Mouse (Mus musculus) mouse trophoblast stem cell (cell line): ENCODE results near the gene Nol6.

ENCODE experiments used
- in situ Hi-C, 2 experiments: fragments of 300-500 bp; cut with MseI, MboI; formaldehyde crosslinking; loops; 2 replicates in 1 of 2; 3 replicates in 1 of 2; pipeline ENCODE4 v1.15.1; 2025

Nol6 gene

DNA sequence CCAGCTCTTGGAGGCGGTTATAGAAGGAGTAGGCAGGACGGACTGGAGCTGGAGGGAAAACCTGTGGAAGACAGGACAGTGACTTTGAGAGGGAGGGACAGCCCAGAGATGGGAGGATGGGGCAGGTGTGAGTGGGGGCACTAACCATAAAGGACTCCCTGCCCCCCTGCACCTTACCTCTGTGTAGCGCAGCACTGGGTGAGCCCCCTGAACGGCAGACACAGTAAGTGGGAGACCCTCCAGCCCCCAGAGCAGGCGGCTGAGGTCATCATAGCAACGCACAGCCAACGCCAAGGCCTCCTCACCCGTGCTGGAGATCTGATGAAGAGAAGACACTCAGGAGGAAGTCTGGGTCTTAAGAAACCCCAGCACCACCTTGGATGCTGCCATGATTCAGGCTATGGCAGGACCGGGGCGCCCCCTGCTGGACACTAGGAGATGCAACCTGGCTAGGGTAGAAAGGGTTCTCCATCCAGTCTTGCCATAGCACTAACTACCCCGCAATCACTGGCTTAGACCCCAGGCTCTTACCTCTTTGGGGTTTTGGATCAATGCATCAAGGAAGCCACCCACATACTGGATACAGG lies 5.5 kb downstream of the Nol6 start:
- in situ Hi-C loops, result loop anchor here (5.0 kb wide), 1 partner anchor 66 kb away; no protein-coding TSS in a partner anchor

DNA sequence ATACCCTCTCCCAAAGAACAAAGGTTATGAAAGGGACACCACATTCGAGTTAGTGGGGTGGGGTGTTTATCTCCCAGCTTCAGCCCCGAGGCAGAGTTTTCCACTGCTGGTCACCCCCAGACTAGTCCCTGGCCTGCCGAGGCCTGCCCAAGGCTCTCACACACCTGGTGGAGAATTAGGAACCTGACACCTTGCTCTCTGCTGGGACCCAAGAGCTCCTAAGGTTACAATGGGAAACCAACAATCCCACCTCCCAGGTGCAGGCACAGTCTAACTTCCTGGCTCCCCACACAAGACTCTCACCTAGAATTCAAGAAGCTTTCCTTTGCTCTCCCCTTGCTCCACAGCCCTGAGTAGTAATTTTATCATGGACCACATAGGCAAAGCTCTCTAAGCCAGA lies 7.4 kb downstream of the Nol6 start:
- in situ Hi-C loops, result loop anchor here (5.0 kb wide), 1 partner anchor 65 kb away; no protein-coding TSS in a partner anchor

DNA sequence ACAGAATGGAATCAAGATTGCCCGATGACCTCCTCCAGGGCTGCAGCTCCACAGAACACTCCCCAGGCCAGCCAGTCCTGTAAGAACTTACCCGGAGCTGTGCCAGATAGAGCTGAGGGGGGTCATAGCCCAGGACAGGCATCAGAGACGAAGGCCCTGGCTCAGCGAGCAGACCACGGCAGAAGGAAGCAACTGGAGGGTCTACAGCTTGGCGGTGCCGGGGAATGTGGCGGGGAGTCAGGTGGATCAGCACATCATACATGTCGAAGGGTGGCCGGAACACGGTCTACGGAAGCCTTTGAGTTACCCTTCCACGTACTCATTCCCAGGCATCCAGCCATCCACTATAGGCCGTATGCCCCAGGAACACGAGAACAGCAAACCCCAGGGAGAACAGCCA lies 8.5 kb downstream of the Nol6 start:
- in situ Hi-C loops, result loop anchor here (5.0 kb wide), 1 partner anchor 63 kb away; no protein-coding TSS in a partner anchor

DNA sequence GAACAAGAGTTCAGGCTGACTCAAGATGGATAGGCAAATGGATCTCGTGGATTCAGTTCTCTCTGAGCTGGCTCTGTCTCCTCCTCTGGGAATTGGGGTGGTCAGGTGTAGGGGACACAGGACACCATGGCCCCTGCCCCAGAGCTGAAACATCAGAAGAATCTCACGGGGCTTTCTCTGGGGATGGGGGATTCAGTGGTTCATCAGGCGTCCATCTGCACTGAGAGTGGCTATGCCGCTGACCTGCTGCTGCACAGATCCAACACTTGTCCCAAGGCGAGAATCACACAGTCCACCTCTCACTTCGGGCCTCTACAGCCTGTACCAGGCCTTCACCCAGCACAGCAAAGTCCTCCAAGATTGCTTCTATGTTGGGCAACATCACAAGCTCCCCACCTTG lies 9.2 kb downstream of the Nol6 start:
- in situ Hi-C loops, result loop anchor here (5.0 kb wide), 1 partner anchor 63 kb away; no protein-coding TSS in a partner anchor

DNA sequence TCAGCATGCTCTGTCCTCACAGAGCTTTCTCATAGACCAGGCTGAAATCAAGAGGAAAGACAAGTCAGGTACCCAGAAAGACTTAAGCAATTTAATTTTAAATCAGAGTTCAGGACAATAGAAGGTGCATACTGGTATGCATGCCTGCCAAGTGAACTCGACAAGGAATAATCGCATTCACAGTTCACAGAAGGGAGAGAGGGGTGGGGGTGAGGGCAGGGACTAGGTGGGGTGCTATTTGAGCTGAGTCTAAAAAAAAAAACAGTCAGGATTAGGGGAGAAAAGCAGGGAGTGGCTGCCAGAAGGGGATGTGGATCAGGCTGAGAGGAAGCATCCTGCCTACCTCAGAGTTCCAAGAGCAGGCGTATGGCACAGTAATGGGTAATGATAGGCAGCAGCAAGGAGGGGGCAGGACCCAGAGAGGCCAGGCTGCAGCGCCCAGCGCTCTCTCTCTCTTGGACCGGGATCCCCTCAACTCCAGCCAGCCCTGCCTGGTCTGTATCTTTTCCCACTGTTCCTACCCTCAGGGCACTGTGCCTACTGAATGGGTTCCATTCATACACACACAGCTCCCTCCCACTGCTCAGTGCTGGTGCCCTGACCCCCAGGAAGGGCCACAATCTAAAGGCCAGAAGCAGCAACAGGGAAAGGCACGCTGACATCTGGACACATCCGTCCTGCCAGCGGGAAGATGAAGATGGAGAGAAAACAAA lies 9.7 kb downstream of the Nol6 start:
- in situ Hi-C loops, result loop anchor here (5.0 kb wide), 1 partner anchor 62 kb away; no protein-coding TSS in a partner anchor

DNA sequence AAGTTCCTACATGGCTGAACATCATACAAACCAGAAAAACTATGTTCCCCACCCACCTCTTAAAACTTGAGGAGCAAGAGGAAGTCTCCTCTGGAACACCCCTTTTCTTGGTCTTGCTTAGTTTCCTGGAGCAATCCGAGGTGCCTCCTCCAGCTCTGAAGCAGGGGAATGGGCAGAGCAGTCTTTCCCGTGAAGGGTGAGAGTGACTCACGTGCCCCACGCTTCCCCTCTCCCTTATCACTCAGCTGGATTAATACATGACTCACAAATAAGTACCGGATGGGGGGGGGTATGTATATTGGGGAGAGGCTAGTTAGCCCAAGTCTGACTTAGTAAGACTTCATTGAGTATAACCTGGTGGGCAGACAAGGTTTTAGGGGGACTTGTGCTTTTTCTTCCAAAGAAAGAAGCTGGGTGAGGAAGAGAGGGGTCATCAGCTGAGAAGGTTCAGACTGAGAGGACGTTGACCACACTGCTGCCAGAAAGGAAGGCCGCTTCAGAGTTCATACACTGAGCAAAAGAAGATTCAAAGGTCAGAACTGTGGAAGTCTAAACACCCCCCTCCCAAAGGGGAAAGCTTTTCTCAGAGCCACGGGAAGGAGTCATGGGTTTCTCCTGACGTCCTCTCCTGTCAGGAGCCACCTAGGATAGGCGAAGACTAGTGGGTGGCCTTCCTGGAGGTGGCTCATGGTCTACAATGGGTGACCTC lies 15.4 kb downstream of the Nol6 start:
- in situ Hi-C loops, result no loop called here

DNA sequence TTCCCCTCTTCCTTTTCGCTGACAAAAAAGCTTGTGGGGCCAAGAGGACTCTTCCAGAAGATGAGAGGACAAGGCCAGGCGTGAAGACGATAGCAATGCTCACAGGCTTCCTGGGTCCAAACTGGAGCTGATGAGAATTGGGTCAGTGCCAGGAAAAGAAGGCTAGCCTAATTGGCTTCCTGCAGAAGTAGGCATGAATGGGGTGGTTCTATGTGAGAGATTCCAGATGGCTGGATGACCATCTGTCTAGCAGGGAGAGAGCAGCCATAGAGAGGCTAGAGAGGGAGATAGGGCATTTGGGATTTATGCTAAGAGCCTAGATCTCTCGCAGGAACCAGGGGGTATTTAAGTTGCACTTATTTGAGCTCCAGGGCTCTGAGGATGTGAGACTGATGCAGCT lies 16.8 kb downstream of the Nol6 start:
- in situ Hi-C loops, result no loop called here

DNA sequence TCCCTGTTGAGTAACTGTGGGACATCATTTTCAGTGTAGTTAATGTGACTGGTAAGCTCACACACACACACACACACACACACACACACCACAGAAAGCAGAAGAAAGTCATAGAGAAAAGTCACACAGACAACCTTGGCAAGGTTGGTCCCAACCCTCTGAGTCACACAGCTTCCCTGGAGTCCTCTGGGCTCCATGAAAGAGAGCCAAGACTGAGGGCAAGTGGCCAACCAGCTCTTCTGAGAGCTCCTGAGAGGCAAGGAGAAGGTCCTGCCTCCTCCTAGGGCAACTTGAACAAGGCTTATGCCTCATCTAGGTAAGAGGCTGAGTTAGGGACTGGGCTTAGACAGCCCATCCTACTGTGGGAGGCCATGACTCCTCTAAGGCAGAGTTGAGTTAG lies 21.4 kb downstream of the Nol6 start:
- in situ Hi-C loops, result no loop called here

DNA sequence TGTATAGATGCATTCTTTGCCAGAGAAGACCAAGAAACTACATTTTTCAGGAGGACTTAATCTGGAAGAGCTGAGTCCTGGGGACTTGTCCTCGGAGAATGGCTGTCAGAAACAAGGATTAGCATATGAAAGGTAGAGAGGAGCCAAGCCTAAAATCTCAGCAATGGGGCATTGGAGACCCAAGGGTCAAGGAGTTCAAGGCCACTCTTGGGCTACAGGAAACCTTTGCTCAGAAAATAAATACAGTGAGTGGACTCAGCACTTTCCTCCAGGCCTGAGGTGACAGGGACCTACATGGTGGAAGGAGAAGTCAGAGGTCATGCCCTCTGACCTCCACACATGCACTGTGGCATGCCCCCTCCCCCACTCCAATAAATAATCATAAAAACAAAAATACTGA lies 23.3 kb downstream of the Nol6 start:
- in situ Hi-C loops, result no loop called here

DNA sequence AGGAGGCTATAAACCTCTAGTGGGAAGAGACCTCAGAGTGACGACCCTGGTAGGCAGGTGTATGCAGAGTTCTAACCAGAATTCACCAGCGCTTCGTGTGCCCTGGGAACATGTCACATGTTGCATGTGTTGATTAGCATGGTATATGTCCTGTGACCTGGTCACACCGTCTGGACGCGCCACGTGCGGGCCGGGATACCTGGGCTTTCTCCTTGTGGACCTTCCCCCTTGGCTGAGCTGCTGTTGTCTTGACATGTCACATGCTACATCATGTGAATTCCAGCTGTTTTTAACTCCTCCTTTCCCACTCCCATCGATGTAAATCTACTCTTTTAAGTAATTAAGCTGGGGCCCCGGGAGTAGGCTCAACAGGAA lies 25.7 kb downstream of the Nol6 start:
- in situ Hi-C loops, result no loop called here

DNA sequence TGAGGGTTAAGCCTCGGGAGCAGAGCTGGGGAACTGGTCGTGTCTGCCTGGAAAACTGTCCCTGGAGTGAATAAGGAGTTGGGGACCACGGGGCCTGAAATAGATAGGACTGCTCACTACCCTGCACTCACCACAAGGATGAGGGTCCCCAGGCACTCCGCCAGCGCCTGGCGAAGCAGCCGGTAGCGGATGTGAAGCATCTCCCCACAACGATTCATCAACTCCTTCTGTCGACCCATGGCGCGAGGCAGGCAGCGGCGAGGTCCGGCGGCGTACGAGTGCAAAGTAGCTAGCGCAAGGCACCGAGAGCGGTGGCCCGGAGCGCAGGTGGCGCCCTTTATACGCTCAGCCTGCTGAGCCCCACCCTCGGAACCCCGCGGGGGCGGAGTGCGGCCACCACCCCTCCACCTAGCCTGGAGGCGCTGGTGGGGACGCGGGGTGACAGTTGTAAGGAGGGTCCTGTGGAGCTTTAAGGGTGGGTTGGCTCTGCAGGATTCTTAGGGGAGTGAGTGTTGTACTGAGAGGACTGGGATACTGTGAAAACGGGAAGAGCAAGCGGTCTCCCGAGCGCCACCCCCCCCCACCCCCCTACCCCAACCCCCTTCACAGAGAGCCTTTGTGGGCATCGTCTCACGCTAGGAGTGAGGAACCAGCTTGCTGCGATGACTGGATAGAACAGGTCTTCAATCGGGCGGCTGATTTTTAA lies 26.2 kb downstream of the Nol6 start, which contains the start of gene Aqp3:
Aqp3 (minus strand) TSS at position 313 of the 706 bp plus-strand sequence.
- in situ Hi-C loops, result no loop called here

DNA sequence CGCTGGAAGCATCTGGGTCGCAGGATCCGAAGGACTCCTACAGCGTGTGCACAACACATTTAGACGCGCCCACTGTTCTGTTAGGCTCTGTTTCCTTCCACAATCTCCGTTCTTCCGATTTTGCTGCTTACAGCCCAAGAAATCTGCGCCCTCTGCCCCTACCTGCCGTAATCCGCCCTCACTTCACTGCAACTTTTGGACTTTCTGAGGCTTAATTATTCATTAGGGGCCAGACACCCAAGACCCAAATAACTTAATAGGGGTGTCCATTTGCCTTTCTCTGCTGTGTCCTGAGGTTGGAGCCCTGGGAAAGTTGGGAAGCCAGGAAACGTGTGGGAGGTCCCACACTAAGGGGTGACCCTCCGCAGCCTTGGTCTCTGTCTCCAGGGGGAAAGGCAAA lies 26.9 kb downstream of the Nol6 start:
- in situ Hi-C loops, result no loop called here

DNA sequence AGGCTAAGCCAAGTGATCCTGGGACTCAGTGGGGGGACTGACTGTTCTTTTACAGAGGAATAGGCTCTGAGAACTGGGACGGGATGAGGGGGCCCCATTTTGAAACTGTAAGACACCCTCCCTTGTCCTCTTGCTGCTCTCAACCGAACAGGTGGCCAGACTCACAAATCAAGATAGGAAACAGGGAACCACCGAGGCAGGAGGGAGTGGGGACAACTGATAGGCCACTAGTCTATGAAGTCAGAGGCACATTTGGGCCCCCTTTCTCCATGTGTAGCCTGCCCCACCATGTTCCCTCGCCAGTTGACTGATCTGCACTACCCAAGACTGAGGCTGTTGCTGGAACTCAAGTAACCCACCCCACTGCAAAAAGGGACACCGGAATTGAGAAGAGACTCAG lies 27.5 kb downstream of the Nol6 start:
- in situ Hi-C loops, result no loop called here

DNA sequence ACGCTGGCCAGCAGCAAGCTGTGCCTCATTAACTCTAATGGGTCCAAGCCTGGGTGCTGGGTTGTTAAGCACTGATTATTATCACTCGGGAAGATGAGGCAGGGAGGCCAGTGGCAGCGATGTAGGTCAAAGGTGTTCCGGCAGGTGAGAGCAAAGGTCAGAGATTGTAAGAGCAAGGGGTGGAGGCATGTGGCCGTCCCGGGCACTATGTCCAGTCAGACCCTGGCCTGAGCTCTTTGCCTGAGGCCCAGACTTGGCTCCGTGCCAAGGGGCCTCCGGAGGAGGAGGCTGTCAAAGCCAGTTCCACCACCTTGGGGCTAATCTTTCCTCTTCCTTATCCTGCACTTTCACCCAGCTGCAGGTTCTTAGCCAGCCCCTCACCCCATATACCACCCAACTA lies 28.1 kb downstream of the Nol6 start:
- in situ Hi-C loops, result no loop called here

DNA sequence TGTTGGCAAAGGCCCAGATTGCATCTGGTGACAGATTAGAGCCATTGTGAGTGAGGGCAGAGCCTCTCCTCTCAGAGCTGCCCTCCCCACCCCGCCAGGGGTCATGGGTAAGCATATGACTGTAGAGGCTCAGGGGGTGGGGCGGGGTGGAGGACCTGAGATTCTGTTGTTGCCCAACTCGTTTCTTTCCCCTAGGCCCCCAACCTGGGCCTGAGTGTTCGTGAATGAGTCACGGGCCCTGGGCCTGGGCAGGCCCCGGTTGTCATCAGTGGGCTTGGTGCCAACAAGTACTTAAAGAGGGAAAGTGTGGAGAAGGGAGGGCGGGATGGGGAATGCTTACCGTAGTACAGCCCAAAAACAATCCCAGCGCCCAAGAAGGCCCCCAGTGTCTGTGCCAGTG lies 29.9 kb downstream of the Nol6 start:
- in situ Hi-C loops, result no loop called here

DNA sequence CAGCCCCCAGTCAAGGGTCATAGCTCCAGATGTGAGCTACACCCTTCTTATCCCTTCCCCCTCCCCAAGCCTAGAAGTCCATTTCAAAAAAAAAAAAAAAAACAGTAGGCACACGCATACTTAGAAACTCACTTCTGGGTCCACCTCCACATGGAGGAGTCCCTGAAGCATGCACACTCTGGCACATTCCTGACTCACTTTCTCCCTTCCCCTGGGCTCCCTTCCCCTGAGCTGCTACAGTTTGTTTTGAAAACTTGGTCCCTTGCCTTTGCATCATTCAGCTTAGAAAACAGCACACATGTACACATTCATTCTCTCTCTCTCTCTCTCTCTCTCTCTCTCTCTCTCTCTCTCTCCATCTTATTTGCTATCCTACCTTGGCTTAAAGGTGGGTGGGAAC lies 31.3 kb downstream of the Nol6 start:
- in situ Hi-C loops, result no loop called here

DNA sequence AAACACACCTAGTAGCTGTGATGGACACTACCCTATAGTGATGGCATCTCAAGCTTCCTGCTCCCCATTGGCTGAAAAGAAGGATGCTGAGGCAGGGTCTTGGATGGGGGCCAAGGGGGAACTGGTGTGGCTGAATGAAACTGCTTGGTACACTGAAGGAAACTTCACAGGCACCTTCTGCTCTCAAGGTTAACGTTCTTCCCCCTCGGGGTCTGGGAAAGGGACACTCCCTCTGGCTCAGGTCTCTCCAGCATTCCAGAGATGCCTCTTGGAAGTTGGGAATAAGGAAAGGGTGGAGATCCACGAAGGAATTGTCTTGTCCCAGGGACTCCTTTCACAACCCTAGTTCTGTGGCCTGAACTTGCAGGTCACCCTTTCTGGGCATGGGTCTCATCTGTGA lies 32.9 kb downstream of the Nol6 start:
- in situ Hi-C loops, result no loop called here

DNA sequence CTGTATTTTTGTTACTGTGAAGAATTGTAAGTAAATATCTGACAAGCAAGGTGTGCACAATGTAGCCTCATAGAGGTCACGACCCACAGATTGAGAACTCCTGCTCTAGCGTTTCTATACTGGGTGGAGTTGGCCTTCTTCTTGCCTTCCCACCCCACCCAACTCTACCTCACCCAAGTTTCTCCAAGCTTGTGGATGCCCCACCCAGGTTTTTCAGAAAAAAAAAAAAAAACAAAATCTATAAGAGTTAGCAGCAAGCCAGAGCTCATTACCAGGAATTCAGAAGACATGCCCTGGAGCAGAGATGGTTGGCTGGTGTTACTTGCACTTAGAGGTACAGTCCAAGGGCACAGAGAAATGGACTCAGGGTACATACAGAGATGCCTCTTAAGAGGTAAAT lies 34.5 kb downstream of the Nol6 start:
- in situ Hi-C loops, result no loop called here

DNA sequence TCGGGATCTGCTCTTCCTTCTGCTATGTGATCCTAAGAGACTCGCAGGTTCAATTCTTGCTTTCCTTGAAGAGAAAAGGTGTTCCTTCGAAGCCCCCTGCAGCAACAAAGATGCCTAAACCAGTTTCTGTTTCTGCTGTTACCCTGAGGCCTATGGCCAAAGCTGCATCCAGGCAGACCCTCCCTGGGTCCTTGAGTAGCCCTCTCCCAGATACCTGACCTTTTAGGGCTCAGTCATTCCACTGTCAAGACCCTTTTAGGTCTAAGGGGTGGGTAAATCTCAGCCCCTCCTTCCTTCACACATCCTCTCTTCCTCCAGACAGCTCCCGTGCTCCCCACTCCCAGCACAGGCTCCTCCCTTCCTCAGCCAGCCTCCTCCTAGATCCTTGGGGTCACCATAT lies 35.1 kb downstream of the Nol6 start:
- in situ Hi-C loops, result no loop called here

DNA sequence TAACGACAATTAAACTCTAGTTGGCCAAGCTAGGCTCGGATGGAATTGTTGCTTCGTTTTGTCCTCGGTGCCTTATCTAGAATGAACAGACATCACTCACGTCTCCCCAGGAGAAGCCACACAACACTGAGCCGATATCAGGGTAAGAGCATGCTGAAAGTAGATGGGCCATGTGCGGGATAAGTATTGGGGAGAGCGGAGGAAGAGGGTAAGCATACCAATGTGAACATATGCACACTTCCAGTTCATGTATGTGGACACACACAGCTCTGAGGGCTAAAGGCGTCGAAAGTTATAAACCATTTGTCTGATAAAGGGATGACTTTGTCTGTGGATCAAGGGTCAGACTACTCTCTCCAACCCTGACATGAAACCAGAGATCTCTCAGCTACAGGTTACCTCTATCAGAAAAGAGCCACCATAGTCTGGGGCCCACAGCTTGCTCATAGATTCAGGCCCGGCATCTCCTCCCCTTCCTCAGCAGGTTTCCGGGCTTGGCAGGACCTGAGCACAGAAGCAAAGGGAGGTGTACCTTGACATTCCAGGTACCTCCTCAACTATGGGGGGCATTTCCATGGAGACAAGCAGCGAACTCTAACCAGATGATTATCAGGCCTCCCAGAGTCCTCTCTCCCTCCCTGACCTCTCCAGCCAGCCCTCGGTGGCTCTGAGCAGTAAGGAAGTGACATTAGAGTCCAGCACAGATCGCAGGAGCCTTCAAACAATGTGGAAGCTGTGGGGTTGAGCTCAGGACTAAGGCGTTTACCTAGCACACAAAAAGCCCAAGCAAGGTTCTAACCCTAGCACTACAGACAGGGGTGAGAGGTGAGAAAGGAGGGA lies 36.6 kb downstream of the Nol6 start:
- in situ Hi-C loops, result no loop called here

DNA sequence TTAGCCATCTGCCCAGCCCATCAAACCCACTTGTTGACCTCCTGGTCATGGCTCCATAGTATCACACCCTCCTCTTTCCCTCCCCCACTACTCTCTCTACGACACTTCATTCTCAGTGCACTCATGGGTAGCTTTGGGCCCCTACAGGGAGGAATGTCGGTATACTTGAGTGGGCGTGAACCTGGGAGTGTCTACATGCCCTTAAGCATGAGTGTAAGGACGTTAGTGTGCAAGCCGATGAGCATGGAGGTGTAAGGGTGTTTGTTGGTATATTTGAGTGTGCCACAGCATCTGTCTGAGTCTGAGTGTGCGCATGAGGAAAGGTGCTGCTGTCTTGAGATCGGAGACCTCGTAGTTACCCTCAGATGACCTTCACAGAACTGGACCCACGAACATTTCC lies 37.3 kb downstream of the Nol6 start:
- in situ Hi-C loops, result no loop called here
